Mouse (Mus musculus): Measurements from ENCODE around the gene Fam120b.

- TF ChIP-seq CTCF (IDR thresholded peaks at IDR 0.05; ENCODE audit: low read depth) = no peak
- no peak for TF ChIP-seq EP300 (IDR thresholded peaks at IDR 0.05; ENCODE audit: low read depth)
Observed at GRCm38 (mm10) chr17:15357071-15357470, 38.9 kb upstream of the Fam120b start.
